Mouse (Mus musculus) limb, embryonic 14.5 days (tissue): Measurements from ENCODE around the gene Fbxl15. TPM values are rescaled to one million over a fixed set of nuclear protein-coding genes. Genes with fewer than 3 reads are reported as not detected.

Experiments
- ATAC-seq: fragments of 200-750 bp; cut with Nextera tagmentation; 2 replicates; pipeline ENCODE4 v1.8.0; 2017; ENCODE audit warnings: low read depth, moderate number of reproducible peaks, moderate TSS enrichment; ENCODE audit not compliant: low FRiP score
- DNase-seq: peaks from one replicate; pipeline ENCODE4 v3.0.0-alpha.2; 2015; ENCODE audit warnings: low spot score
- H3K27ac ChIP-seq: fragments of 300-500 bp; sonication (generic); replicated peaks from 2 replicates; pipeline ENCODE4 v1.5.1; 2014; ENCODE audit warnings: low read depth, mild to moderate bottlenecking, low read length, moderate library complexity, mixed read lengths
- H3K27me3 ChIP-seq: fragments of 300-500 bp; sonication (generic); 2 replicates; pipeline ENCODE4 v1.6.1; 2014; ENCODE audit warnings: low read length, mixed read lengths; ENCODE audit not compliant: control insufficient read depth, insufficient read depth
- H3K36me3 ChIP-seq: fragments of 300-500 bp; sonication (generic); 2 replicates; pipeline ENCODE4 v1.6.1; 2014; ENCODE audit warnings: mild to moderate bottlenecking, low read length, moderate library complexity, mixed read lengths; ENCODE audit not compliant: control insufficient read depth, insufficient read depth
- H3K4me1 ChIP-seq: fragments of 300-500 bp; sonication (generic); 2 replicates; pipeline ENCODE4 v1.6.1; 2014; ENCODE audit warnings: antibody characterized with exemption, low read length, mixed read lengths; ENCODE audit not compliant: control insufficient read depth, insufficient read depth
- H3K4me2 ChIP-seq: fragments of 300-500 bp; sonication (generic); replicated peaks from 2 replicates; pipeline ENCODE4 v1.6.1; 2014; ENCODE audit warnings: low read depth, mild to moderate bottlenecking, low read length, moderate library complexity; ENCODE audit not compliant: severe bottlenecking
- H3K4me3 ChIP-seq: fragments of 300-500 bp; sonication (generic); replicated peaks from 2 replicates; pipeline ENCODE4 v1.5.1; 2014; ENCODE audit warnings: low read length
- H3K9ac ChIP-seq: fragments of 300-500 bp; sonication (generic); 2 replicates; pipeline ENCODE4 v1.6.1; 2014; ENCODE audit warnings: mild to moderate bottlenecking, low read depth, low read length, moderate library complexity; ENCODE audit not compliant: severe bottlenecking
- H3K9me3 ChIP-seq: fragments of 300-500 bp; sonication (generic); 2 replicates; pipeline ENCODE4 v1.6.1; 2016; ENCODE audit warnings: low read length; ENCODE audit not compliant: control insufficient read depth
- POLR2A ChIP-seq: fragments of 200-500 bp; IDR thresholded peaks from 2 replicates; pipeline ENCODE4 v1.8.0; 2012; ENCODE audit warnings: inconsistent platforms, mild to moderate bottlenecking, moderate library complexity, borderline replicate concordance; ENCODE audit not compliant: insufficient read depth, insufficient read length; ENCODE audit errors: extremely low read depth
- WGBS: fragments of 180-500 bp; shearing (Covaris S2); extraction: QIAGEN DNeasy Blood & Tissue Kit; methylation state at CpG from one replicate; pipeline ENCODE4 v1.1.7; 2014; 5-methylcytosine and 5-hydroxymethylcytosine counted together
- polyA plus RNA-seq, 2 experiments: library from polyadenylated mRNA; depleted of rRNA in 1 of 2; stranded (reverse) in 1 of 2; unstranded in 1 of 2; fragments of >200 nt; fragmentation: Nextera tagmentation in 1 of 2; extraction: Ambion mirVana in 1 of 2; gene quantifications; 2 replicates each; pipeline versions ENCODE4 v1.2.1 to v1.2.3; 2012 to 2014

Gene Fbxl15
- polyA plus RNA-seq, 2 experiments: 10.8 to 13.5 TPM

DNA sequence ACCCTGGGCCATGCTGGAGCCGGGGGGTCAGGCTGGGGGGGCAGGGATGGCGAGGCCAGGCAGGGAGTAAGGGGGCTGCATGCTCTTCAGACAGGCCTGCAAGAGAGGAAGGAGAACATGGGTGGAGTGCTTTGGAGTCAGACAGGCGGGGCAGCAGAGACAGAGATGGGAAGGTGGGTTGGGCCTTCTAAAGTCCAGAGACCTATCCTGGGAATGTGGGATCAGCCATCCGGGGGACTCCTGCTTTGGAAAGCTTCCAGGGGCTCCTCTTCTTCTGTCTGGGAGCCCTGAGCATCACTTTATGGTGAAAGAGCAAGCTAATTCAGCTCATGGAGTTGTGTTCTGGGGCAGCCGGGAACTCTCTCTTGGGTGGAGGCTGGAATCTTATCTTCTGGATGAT, 3.1 kb upstream of the Fbxl15 start:
- no peak for ATAC-seq
- H3K27ac ChIP-seq: no peak overlapping the region
- H3K9me3 ChIP-seq: no peaks in the 10 kb centered on the region
- no peaks in the 10 kb centered on the region for H3K36me3 ChIP-seq
- WGBS: 64% methylated on average over 5 of the region's 5 CpGs
- DNase-seq: no peak
- no peak for TF ChIP-seq POLR2A
- peaks cover 70% of the 10 kb centered on the region for H3K27me3 ChIP-seq
- H3K4me3 ChIP-seq: no peak overlapping the region
- H3K9ac ChIP-seq: no peak overlapping the region
- H3K4me2 ChIP-seq: no peak overlapping the region
- H3K4me1 ChIP-seq: peaks cover 7% of the 10 kb centered on the region

DNA sequence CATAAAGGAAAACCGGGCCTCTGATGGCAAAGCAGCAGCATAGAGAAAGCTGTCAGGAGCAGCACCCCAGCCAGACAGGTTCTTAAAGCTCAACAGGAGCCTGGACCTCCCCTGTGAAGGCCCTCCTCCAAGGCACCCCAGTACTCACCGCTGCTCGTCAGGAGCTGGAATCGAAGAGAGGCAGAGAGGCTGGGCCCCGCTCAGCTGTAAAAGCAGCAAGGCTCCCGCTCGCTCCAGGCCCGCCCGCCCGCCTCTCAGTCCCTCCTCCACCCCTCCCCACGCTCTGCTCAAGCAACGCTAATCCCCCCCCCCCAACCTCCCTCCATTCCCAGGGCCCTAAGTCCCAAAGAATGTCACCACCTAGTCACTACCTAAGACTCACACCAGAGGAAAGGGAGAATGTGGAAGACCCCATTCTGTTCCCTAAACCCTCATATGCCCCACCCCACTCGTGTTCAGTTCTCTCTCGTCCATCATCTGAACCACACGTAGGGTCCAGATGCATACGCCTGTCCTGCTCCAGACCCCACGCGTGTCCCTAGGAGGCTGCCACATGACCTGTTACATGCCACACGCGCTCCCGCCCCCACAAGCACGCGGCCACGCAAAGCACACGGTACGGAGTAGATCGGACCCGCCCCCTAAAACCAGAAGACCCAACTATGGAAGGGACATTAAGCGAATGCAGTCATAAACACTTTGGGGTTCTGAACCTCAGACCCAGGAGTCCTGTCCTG, 1.8 kb upstream of the Fbxl15 start:
- H3K4me2 ChIP-seq: no peak overlapping the region
- TF ChIP-seq POLR2A: no peak
- H3K4me3 ChIP-seq: no peak overlapping the region
- DNase-seq (no peak), ATAC-seq (no peak)
- 3% methylated on average over 29 of the region's 29 CpGs for WGBS
- no peak overlapping the region for H3K9ac ChIP-seq
- H3K36me3 ChIP-seq: peaks cover 10% of the 10 kb centered on the region
- H3K27ac ChIP-seq: no peak overlapping the region
- H3K9me3 ChIP-seq: no peaks in the 10 kb centered on the region
- peaks cover 58% of the 10 kb centered on the region for H3K27me3 ChIP-seq
- H3K4me1 ChIP-seq: peaks cover 7% of the 10 kb centered on the region

DNA sequence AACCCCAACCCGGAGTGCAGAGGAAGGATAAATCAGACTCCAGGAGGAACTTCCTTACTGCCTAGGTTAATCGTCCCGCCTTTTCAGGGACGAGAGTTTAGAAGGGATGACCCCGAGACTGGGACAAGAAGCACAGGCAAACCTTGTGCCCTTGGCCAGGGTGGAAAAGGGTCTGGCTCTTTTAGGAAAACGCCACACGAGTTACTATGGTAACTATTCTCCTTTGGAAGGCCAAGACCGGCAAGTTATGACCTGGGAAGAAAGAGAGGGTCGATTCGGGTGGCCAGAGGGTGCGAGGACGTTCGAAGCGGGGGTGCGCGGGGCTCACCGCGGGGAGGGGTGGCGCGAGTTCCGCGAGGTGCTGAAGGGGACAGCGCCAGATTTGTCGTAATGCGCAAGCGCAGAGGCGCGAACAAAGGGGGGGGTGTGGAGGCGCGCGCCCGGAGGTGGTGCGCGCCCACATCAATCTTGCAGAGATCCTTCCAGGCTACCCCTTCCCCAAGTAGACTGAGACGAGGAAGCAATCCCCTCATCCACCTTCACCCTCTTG, 1.2 kb upstream of the Fbxl15 start, which contains the start of gene Psd:
Psd (minus strand) TSS at position 401 of the 550 bp plus-strand sequence.
- under 1% methylated on average over 33 of the region's 35 CpGs for WGBS
- Histone ChIP-seq H3K27ac (peak within 1 kb of the TSS; percentile 77; the same call in 1 of the 2 replicates), H3K4me2 (peak within 1 kb of the TSS; percentile 100), H3K9me3 (no peaks in the 10 kb centered on the region), H3K27me3 (peaks cover 54% of the 10 kb centered on the region), H3K36me3 (peaks cover 16% of the 10 kb centered on the region), H3K9ac (peak within 1 kb of the TSS; percentile 57), H3K4me3 (peak within 1 kb of the TSS; percentile 71), H3K4me1 (peaks cover 7% of the 10 kb centered on the region)
- ATAC-seq (no peak), DNase-seq (no peak)
- TF ChIP-seq POLR2A: no peak

DNA sequence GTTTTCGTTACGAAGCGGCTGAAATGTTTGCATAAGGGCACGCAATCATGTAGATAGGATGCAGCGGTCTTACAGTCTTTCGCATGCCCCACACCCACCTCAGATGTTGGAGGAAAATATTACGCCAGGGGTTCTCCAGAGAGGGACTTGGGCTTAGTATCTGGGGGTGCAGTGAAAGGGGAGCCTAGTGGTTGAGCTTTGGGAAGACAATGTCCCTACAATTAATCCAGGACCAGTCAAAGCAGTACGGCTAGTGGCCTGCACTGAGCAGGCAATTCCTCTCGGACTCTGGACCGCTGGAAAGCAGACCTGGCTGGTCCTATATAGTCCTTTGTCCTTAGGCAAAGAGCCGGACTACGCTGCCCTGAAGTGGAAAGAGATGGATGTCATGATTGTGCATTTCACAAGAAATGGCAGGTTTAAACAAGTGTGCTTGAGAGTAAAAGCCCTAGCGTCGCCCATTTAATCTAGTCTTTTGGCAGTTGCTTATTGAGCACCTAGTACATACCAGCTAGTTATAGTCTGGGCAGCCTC, 386 bp upstream of the Fbxl15 start:
- ATAC-seq: no peak
- TF ChIP-seq POLR2A: no peak
- 37% methylated on average over 14 of the region's 14 CpGs for WGBS
- no peak for DNase-seq
- H3K4me3 ChIP-seq: peak overlapping the region; percentile 71
- H3K36me3 ChIP-seq: peaks cover 24% of the 10 kb centered on the region
- no peak overlapping the region for H3K27ac ChIP-seq
- H3K4me2 ChIP-seq: peak overlapping the region; percentile 100
- H3K27me3 ChIP-seq: peaks cover 50% of the 10 kb centered on the region
- H3K4me1 ChIP-seq: peaks cover 7% of the 10 kb centered on the region
- H3K9me3 ChIP-seq: no peaks in the 10 kb centered on the region
- H3K9ac ChIP-seq: peak overlapping the region; percentile 57; the same call in 1 of the 2 replicates

DNA sequence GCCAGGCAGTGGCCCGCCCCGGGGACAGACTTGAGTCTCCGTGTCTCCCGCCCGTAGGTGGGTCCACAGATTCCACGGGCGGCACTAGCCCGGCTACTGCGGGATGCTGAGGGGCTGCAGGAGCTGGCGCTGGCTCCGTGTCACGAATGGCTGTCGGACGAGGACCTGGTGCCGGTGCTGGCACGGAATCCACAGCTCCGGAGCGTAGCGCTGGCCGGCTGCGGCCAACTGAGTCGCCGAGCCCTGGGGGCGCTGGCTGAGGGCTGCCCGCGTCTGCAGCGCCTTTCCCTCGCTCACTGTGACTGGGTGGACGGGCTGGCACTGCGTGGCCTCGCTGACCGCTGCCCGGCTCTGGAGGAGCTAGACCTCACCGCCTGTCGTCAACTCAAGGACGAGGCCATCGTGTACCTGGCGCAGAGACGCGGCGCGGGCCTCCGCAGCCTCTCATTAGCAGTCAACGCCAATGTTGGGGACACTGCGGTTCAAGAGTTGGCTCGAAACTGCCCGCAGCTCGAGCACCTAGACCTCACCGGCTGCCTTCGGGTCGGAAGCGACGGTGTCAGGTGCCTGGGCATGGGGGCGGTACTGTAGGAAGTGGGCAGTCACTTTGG, 1.2 kb downstream of the Fbxl15 start:
- Histone ChIP-seq H3K4me2 (peak overlapping the region; percentile 100), H3K27me3 (peaks cover 37% of the 10 kb centered on the region), H3K9me3 (no peaks in the 10 kb centered on the region), H3K4me3 (peak overlapping the region; percentile 71), H3K36me3 (peaks cover 24% of the 10 kb centered on the region), H3K27ac (peak overlapping the region; percentile 77; the same call in 1 of the 2 replicates), H3K4me1 (peaks cover 7% of the 10 kb centered on the region), H3K9ac (peak overlapping the region; percentile 57)
- no peak for TF ChIP-seq POLR2A
- WGBS: 2% methylated on average over 36 of the region's 54 CpGs
- ATAC-seq (no peak), DNase-seq (no peak)
